Mouse (Mus musculus) layer of hippocampus, adult 8-10 months (tissue): Measurements from ENCODE around the gene Tpi1. TPM values are rescaled to one million over a fixed set of nuclear protein-coding genes. Genes with fewer than 3 reads are reported as not detected.

ENCODE experiments used
- DNase-seq, 2 experiments: peaks; one replicate each; pipeline ENCODE4 v3.0.0; 2022; ENCODE audit warnings: low spot score in 2 of 2
- total RNA-seq, 4 experiments: library from RNA; stranded (reverse); gene quantifications; 2 replicates each; pipeline ENCODE4 v1.2.4; 2022

The Tpi1 gene
- 100 to 1,000 TPM; 782 to 819 (median 789) TPM for total RNA-seq

DNA sequence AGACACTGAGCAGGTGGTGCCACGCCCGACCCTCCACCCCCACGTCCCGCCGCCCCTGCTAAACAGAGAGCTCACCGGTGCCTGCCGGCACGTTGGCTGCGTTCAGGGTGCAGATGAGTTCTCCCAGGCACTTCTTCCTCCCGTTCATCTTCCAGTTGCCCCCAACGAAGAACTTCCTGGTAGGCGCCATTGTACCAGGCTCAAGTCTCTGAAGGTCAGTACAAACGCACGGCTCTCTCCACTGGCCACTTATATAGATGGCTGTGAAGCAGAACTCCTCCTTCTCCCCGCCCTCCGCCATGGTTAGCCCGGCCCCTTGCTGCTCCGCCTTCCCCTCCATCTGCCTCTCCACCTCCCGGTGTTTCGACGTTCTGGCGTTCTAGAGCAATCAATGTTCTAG lies at the start of gene Tpi1:
Tpi1 (minus strand) TSS at position 364 of the 400 bp plus-strand sequence.
- peak; percentile 88 to 89 for DNase-seq

DNA sequence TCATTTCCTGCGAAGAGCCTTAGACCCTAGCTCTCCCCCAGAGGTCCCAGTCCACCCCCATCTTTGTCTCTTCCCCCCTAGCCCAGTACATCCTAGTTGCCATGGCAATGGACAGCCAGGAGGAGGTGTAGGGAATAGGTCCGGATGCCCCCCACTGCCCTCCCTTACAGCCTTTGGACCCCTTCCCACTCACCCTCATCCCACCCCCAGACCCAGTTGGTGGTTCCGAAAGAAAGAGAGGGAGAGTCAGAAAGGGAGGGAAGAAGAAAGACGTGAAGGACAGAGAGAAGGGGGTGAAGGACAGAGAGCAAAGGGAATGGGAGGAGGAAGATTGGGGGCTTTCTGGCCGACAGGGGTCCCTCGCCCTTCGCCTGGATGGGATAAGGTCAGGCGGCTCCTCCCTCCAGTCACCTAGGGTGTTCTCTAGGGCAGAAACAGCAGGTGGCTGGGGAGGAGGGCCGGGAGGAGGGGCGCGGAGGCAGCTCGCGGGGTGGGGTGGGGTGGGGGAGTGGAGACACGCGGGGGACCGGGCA lies 49.1 kb upstream of the Tpi1 start:
- DNase-seq, result no peak

DNA sequence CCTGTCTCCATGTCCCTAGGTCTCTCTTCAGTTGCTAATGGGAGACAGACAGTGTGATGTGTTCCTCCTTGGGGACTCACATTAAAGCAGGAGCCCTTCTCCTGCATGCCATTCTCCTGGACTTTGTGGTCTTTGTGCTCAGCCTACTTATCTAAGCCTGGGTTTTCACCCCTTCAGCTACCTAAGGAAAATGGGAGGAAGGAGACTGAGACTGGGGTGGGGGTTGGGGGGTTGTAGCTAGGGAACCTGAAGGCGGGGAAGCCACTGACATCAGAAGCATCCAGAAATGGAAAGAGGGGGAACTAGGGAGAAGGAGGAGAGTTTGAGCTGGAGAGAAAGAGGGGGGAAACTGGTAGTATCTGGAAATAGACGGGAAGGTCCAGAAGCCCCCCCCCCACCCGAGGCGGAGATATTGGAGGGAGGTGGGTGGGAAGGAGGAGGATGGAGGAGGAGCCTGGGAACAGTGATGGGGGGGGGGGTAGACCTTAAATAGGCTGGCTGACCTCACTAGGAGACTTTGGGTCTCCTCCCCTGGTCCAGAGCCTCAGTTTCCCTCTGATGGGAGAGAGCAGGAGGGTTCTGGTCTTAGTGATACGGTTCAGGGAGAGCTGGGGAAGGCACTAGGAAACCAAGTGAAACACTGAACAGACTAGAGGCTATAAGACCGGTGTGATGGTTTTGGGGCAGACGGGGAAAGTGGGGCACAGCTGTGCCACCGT lies 48.5 kb upstream of the Tpi1 start:
- DNase-seq, result no peak

DNA sequence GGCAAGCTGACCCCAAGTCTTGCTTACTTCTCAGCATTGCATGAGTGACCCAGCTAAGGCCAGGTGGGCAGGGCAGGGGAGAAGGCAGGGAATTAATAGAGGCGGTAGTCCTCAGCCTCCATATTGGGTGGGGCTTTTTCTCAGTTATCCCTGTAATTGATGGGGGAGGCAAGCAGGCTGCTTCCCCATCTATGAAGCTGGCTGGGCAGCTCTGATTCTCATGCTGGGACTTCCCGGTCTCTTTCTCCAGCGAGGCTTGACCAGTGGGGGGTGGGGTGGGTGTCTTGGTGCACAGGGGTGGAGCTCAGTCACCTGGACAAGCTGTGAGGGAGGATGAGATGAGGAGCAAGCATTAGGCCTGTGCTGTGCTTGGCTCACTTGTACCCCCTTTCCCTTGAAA lies 47.7 kb upstream of the Tpi1 start:
- no peak for DNase-seq

DNA sequence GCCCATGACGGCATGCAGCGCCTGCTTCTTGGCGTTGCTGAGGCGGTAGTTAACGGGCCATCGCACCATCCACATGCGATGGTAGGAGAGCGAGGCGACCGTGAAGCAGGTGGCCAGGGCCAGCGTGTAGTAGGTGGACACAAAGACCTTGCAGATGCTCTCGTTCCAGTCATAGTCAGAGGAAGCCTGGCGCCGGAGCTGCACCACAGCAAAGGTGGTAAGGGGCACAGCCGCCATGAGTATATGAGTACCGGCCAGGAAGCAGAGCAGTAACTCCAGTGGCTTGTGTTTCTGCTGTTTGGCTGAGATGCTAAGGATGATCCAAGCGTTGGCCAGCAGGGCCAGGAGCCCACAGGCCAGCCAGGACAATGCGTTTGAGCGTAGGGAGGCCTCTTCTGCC lies 47.2 kb upstream of the Tpi1 start:
- no peak for DNase-seq

DNA sequence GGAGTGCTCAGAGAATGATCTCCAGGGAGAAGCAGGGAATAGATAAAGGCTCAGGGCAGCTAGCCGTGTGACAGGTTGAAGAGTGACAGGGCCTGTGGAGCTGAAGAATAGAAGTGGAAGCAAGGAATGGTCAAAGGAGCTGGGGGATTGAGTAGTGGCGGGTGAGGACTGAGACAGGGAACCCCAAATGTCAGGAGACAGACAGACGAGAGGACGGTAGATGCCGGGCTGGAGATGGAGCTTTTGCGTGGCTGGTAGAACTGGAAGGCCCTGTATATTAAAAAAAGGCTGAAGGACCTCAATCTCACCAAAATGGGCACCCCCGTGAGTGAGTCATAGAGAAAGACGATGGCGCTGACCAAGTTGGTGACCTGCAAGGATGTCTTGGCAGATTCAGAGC lies 46.4 kb upstream of the Tpi1 start:
- no peak for DNase-seq

DNA sequence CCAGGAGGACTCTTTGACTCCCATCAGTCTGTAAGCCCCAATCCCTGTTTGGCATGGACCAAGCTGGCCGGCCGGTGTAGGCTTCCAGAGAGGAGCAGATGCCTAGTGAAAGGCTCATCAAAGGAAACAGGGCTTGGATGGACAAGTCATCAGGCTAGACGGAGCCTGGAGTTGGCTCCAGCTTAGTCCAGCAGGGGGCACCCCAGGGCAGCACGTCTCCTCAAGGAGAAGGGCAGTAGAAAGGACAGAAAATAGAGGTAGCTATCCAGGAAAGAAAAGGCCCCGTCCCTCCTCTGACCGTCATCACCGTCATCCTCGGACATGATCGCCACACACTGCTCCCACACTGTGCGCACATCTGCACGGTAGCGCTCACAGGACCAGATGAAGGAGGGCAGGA lies 45.6 kb upstream of the Tpi1 start:
- peak; percentile 84 to 89 for DNase-seq

DNA sequence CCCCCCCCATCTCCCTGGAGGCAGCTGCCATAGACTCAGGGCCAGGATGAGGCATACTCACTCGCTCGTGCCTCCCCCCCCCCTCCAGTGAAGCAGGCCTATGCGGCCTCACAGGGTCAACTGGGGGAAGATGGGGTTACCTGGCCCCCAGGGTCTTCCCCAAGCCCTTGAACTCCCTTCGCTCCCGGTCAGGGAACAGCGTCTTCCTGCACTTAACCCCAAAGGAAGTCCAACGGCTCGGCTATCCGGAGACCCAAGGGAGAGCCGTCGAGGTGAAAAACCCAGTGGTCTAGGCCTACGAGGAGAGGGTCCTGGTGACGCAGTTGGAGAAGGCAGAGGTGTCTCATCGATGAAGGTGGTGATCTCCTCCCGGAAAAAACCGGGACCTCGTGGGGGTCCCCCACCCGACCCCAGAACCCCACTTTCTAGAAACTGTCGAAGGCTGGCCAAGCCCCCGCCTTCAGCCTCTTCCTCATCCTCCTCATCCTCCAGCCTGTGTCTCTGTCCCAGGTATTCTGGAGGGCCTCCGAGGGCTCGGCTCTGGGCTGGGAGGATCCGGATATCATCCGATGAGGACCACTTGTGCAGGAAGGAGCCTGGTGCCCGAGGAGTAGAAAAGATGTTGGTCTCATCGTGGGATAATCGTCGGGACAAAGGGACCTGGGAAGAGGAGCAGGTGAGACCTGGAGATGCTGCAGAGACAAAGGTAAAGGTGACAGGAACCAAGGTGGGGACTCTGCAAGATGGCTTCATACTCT lies 44.6 kb upstream of the Tpi1 start:
- no peak for DNase-seq

DNA sequence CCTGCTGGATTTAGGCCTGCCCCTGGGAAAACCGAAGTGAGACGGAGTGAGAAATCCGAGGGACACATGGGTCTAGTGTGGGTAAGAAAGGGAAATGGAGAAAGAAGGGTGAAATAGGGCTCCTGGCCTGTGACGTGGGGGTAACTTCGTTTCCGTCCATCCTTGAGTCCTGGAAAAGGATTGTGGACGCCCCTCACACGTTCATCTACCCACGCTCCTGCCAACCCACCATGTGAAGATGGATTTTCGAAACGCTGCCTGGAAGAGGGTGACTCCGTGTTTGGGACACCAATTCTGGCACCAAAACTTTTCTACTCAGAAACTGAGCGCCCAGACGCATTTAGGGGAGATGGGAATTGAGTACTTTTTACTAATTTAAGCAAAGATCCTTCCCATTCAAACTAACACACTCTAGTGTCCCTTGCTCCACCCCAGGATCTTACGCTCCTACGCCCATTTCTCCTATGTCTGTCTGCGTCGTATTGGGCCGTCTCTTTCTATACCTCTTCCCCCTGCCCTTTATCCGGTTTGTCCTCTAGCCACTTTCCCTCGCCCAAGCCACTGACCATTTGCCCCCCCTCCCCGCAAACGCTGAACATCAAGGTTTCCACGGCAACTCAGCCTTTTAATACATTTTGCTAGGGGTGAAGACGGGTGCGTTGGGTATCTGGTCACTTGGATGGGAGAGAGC lies 43.9 kb upstream of the Tpi1 start:
- DNase-seq, result no peak

DNA sequence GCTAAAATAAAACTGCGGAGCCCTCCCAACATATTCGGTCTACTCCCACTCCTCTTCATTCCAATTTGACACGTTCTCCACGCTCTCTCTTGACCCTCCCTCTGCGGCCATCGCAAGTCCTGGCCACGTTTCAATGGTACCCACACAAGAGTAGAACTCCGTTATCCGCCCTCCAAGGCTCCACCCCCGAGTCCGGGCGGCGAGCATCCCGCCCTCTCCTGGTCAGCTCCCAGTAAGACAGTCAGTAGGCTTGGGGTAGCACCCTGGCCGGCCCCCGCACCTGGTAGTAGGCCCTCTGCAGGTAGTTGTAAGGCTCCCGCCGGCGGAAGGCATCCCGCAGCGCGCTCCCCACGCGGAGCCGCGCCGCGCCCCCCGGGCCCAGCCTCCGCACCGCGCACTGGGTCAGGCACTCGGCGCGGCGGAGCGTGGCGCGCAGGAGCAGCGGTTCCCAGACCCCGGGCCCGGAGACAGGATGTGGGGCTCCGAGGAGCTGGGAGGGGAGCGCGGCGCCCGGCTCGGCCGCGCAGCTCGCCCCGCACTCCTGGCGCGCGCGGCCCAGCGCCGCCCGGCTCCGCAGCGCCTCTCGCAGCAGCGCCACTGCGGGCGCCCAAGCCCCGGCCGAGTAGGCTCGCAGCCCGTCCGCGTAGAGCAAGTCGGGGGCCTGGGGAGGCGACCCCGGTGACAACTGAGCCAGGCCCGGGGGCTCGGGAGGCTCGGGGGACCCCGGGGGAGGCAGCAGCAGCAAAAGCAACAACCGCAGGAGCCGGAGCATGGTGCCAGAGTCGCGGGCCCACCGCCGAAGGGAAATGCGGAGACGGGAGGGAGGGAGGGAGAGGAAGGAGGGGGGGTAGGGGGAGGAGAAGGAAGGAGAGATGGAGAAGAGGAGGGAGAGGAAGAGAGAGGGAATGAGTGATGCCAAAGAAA lies 43.1 kb upstream of the Tpi1 start, which contains the start of gene P3h3:
P3h3 (minus strand) TSS at position 837 of the 924 bp plus-strand sequence.
- peak; percentile 81 to 84 for DNase-seq

DNA sequence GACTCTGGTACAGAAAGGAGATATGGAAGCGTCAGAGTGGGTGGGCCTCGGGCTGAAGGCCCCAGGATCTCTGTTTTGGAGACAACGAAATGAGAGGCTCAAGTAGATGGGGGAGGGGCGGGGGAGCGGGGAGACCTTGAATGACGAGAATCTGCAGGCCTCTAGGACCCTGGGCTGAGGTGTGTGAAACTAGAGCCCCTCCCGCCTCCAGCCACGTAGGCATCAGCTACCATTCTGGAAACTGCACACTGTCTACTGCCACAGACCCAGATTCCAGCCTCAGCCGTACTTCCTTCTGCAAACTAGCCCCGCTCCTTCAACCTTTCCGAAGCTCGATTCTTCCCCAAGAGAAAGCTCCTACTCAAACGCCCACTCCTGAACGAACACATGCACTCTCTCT lies 42.2 kb upstream of the Tpi1 start:
- peak in 1 of 2 experiments; percentile 43 for DNase-seq

DNA sequence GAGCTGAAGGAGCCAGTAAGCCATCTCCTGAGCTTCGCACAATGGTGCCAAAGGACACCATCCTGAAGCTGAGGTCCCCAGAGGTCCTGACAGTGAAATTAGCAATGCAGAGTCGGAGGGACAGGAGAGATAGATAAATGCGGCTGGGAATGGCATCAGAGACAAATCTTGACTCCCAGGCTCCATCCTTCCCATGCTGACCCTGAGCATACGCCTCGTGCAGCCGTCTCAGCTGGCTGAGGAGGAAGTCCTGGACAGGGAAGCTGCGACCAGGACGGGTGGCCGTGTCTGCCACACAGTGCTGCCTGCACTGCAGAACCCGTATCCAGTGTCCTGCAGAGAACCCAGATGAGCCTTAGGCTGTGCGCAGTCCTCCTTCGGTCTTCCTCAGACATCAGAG lies 40.6 kb upstream of the Tpi1 start:
- no peak for DNase-seq

DNA sequence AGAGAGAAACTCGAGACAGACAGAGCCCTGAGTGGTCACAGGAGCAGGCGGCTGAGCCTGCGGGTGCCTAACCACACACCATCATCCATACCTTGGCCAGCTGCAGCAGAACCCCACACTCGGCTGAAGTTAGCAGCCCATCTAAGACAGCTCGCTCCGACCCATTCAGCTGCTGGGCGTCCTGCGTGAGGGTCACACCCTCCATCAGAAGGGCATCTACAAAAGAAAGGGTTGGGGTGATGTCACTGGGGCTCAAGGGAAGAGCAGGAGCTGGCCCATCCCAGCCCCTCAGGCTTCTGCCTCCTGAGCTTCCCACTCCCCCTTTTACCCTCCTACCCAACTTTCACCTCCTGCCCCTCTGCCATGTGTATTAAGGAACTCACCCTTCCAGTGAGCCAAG lies 36.4 kb upstream of the Tpi1 start:
- no peak for DNase-seq

DNA sequence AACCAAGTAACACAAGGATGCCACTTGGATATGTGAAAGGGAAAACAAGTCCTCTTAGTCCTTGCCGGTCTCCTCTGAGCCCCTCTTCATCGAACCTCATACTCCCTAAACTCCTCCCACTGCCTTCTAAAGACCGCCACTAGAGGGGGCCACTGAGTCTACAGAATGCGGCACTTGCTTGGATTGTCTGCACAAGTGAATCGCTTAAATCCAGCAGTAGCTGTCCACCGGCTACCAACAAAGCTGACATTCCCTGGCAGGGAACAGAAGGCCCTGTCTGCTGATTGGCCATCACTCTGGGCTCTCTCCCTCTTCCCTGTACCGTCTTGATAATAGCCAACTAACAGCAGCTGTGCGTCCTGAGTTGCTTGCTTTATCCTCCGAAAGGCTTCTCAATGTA lies 33.2 kb upstream of the Tpi1 start:
- peak; percentile 84 to 95 for DNase-seq

DNA sequence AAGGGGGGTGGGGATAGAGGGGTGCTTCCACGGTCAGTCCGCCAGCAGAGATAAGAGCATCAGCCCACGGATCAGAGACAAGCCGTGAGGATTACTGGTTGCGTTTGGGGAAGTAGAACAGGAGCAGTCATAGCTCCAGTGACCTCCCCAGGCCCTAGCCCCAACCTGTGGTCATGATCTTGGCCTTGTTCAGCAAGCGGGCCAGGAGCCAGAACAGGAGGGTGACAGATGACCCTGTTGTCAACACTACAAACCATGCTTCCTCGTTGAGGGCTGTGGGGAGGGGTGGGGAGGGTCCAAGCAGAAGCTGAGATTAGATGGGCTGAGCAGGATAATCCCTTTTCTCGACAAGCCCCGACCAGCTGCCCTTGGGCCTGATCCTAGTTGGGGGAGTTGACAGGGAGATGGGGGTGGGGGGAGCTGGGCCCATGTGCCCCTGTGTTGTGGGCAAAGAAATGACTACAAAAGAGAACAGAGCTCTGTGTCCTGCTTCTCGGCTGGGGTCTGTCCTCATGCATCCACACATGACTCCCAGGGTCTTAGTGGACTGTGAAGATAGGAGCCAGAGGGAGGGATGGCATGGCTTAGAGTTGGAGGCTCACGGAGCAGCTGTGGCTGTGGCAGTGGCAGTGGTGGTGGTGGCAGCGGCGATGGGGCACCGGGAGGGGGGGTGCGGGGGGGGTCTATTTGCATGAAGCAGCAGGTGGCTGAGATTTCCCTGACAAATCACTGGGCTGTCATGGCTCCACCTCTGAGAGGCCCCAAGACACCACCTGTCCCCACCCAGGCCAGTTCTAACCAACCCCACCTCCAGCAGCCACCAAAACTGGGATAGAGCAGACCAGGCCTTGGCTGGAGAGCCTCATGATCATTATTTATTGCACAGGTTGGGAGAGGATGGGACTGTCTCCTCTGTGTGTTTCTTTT lies 26.4 kb upstream of the Tpi1 start, which contains the start of gene Gnb3:
Gnb3 (minus strand) TSS at position 35 of the 927 bp plus-strand sequence.
- DNase-seq, result no peak

DNA sequence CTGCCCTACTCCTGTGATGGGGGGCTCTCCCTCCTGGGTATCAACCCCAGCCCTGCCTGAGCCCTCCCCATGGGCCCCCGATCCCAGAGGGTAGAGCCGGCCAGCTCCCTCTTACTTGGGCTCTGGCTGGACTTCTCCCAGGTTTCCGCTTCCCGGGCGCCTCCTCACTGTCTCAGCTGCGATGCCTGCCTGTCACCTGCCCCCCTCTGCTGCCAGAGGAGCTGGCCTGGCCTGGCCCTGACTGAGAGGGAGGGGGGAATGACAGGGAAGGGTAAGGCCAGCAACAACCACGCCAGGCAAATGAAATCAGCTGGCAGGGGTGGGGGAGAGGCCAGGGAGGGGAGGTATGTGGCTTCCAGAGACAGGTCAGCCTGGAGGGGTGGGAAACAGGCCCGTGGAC lies 25.7 kb upstream of the Tpi1 start:
- no peak for DNase-seq

DNA sequence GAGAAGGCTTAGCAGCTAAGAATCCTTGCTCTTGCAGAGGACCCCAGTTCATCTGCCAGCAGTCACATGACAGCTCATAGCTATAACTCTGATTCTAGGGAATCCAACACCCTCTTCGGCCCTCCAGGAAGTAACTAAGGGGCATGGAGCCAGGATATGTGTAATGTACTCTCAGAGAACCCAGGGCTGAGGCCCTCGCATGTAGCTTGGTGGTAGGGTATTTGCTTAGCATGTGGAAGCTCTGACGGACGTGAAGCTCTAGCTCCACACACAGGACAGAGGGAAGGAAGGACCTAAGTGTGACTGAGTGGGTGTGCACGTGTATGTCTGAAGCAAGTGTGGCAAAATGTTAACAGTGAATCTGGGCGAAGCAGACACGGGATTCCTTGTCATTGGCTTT lies 22.3 kb upstream of the Tpi1 start:
- DNase-seq, result no peak

DNA sequence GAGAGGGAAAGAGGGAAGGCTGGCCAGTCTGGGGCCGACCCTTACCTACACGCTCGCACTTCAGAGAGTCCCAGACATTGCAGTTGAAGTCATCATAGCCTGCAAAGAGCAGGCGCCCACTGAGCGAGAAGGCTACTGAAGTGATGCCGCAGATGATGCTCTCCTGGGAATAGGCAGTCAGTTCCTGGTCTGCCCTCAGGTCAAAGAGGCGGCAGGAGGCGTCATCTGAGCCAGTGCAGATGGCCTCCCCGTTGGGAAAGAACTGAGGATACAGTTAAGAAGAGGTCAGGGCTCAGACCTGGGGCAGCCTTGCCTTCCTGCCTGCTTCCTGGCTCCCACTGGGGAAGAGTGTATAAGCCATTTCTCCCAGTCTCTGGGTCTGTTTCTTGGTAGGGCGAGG lies 21.4 kb upstream of the Tpi1 start:
- no peak for DNase-seq

DNA sequence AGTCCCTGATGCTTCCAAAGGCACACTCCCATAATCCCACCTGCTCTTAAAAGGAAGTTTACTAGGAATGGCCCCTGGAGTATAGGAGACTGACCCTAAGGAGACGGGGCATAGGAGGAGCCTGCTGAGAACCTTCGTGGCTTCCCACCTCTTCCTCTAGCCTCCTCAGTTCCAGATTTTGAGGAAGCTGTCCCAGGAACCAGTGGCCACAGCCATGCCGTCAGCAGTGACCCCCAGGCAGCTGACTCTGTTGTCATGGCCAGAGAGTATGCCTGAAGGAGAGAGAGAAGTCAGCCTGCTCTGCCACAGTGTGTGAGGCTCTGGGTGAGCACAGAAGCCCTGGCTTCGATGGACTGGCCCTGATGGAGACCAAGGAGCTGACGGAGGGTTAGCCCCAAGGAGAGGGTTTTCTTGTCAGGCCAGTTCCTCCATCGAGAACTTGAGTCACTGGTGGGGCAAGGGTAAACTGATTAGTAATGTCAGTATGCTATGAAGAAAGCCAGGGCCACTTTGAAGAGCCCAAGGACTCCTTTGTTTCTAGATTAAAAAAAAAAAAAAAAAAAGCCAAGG lies 20.5 kb upstream of the Tpi1 start:
- no peak for DNase-seq
